Mouse (Mus musculus) T-helper 1 cell (primary cell): ENCODE data around the gene Mthfd1l.

Experiments used
- in situ Hi-C: fragments of 300-600 bp; cut with MboI, MseI; formaldehyde crosslinking; loops from one replicate; pipeline ENCODE4 v1.15.1; 2025; ENCODE audit warnings: high pct_unique_total_duplicates

Mthfd1l gene

DNA sequence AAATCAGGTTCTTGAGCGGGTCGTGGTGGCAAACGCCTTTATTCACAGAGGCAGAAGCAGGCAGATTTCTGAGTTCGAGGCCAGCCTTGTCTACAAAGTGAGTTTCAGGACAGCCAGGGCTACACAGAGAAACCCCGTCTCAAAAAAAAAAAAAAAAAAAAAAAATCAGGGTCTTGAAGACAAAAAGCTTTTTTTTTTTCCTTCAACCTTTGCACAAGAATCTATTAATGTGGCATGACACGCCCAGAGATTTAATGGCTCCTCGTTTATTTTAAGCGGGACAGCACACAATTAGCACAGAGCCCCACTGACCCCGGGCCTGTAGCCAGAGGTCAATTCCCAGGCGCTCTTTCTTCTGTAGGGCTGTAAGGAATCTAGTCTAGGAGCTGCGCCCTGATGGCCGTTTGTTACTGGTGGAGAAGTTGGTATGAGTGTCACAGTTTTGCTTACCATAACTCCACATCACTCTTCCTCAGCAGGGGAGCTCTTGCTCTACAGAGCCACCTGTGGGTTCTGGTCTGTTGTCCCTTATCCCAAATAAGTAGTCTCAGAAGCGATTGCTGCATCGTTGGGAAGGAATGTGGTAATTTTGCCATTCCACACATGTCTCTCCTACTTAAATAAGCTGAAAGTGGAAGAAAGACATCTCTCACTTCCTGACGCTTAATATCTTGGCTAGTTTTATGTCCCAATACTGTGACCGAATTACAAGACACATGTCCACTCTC lies 172.3 kb downstream of the Mthfd1l start:
- in situ Hi-C loops: no loop called here

GRCm38 (mm10) chr10:4146947-4147346 lies 174.0 kb downstream of the Mthfd1l start:
- in situ Hi-C loops: no loop called here

DNA sequence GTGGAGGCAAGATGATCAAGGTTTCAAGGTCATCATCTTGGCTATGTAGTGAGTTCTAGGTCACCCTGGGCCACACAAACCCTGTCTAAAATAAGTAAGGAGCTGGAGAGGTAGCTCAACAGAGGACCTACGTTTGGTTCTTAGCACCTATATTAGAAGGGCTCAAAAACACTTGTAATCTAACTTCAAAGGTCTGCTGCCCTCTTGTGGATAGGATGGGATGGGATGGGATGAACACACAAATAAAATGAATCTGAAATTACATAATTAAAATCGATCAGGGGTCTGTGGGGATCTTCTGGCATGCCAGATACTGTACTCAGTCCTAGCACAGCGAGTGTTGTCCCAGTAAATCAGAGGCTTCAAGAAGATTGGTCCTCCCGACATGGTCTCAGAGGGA lies 178.2 kb downstream of the Mthfd1l start:
- in situ Hi-C loops: no loop called here

DNA sequence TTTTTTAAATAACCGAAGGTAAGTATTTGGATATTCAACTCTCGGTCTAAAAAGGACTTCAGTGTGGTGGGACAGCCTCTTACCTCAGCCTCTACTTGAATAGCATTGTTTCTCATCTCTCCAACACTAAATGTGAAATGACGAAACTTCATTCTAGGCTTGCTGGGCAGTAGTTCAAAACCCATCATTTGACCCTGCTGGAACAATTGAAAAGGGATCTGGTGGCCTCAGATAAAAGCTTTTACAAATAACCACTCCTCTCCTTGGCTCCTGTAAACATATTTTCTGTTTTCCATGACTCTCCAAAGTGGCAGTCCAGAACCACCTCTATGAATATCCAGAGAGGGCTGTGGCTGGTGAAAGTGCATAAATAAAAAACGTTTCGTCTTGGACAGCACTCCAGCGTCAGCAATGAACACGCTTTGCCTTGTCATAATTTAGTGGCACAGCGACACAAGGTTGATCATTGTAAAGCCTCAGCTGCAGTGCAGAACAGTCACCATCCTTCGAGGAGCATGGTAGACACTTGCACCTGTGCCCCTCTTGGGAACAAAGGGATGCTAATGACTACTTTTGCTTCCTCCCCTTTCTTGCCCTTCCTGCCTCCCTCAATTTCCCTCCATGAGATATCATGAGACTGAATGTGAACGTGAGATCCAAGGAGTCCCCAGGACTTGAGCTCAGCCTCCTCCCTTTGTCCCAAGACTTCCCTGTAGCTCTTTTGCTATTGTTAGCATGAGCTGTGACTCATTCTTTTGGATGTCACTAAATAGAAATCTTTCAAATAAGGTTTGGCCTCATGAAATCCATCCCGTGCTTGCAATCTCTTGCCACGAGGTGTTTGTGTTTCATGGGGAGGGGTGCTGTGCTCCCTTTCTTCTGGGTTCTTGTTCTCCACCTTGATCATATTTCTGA lies 179.2 kb downstream of the Mthfd1l start:
- in situ Hi-C loops: no loop called here

DNA sequence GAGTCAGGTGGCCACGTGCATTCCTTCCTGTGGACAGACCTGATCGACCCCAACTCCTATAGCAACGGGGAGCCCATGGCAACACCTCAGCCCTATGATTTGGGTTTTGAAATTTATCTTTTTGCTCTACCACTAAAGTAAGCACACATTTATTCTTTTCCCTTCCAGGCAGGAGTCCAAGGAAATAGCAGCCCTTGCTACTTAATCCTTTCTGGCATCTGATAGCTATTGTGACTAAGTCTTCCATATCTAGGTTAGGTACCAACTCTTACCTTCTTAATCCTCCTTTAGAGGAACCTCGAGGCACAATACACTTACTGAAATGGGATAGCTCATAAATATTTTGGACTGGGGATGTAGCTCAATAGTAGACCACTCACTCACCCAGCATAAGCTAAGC lies 180.1 kb downstream of the Mthfd1l start:
- in situ Hi-C loops: no loop called here

- in situ Hi-C loops: no loop called here
Observed at GRCm38 (mm10) chr10:4154035-4154434, 181.1 kb downstream of the Mthfd1l start.

DNA sequence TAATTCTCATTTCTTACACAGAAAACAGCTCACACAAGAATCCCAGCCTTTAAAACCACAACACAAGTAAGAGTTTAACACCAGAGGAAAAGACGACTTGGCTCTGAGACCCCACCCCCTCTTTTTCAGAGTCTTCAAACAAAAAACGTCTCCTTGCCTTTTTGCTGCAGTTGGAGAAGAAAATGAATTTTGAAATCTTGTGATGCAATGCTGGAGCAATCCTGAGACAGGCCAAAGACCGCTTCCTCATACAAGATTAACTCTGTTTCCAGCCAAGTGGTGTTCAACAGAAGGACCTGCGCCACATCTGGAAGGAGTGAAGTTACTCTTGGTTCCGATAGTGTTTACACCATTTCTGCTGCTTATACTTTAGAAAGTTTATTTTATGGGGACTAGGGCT lies 182.6 kb downstream of the Mthfd1l start:
- in situ Hi-C loops: no loop called here

DNA sequence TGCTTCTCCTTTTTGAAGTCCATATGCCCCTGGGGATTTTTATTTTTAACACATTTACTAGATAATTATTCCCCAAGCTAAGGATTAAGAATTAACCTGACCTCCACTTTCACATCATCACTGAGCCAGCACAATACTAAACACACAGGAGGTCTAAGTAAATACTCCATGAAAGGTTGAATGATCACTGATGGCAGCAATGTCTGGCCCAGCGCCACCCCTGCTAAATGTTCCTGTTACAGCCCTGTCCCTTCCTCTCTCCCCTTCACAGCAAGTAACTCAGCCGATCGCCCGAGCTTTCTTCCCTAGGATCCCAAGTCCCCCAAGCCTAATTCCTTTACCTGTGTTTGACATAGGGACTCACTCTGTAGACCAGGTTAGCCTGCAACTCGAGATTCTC lies 185.6 kb downstream of the Mthfd1l start:
- in situ Hi-C loops: no loop called here

DNA sequence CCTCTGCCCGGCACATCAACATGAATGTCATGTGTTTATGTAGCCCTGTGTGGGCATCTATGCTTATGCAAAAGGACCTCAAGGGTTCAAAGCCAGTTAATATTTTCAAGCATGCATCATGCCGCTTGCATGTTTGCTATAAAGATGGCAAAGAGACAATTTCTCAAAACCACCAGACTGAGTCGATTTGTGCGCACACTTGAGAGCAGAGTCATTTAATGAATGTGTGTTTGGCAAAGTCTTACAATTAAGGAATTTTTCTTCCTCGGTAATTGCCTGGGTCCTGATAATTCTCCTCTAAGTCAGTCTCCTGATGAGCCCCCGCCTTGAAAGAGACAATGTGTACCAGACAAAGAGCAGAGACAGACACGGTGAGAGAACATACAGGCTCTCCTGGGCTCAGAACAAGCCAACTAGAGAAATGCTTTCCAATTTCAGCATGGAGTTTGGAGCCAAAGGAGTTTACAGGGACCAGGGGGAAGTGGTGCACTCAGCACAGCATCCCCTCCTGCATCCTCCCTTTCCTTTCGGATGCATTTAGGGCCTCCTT lies 186.7 kb downstream of the Mthfd1l start:
- in situ Hi-C loops: no loop called here

DNA sequence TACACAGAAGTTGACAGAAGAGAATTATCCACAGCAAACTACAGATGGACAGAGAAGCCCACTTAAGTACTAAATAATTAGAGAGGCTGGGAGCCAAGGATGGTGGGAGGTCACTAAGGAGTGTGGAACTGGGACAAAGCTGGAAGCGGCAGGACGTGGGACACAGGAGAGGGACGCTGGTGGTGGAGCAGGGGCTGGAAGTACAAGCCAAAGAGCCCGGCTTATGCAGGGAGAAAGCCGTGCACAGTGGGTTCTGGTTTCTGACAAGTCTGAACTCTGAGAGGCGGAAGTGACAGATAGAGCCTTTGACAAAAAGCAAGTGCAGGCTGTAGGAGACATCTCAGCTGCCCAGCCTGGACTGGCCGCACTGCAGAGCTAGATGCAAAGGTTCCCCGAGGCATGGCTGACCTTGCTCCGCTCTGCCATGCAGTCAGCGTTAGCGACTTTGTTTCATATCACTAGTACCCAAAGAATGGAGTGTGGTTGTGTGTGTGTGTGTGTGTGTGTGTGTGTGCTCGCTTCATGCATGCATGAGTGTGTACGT lies 187.4 kb downstream of the Mthfd1l start:
- in situ Hi-C loops: no loop called here

GRCm38 (mm10) chr10:4162049-4162448 lies 189.1 kb downstream of the Mthfd1l start:
- in situ Hi-C loops: no loop called here

DNA sequence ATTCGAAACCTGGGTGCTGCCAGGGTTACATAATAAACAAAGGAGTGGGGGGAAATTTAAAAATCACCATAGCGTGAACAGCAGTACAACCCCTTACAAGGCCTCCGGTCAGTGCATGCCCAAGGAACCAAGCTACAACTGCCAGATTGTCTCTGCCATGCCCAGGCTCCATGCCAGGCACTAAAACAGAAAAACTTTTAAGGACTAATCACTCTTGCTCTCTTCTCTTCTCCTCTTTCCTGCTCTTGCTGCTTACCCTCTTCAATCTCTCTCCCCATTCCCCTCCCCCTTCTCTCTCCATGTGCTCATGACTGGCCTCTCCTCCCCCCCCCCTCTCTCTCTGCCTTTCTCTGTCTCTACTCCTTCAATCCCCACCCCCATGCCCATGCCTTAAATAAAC lies 190.1 kb downstream of the Mthfd1l start:
- in situ Hi-C loops: no loop called here

DNA sequence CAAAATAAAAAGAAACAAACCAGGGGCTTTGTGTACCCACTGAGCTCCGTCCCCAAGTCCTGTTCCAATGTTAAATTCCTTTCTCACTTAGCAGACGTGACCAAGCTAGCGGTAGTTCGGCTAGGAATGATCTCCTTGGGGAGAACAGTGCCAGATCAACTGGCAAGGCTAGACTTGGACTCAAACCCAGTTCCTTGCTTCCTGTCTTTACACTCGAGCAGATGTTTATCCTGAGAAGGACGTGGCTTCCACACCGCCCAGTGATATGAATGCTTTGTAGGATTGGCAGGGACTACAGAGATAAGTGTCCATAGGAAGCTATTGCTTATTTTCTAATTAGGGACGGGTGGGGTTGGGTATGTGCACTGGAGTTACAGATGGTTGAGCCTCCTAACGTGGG lies 191.8 kb downstream of the Mthfd1l start:
- in situ Hi-C loops: no loop called here

DNA sequence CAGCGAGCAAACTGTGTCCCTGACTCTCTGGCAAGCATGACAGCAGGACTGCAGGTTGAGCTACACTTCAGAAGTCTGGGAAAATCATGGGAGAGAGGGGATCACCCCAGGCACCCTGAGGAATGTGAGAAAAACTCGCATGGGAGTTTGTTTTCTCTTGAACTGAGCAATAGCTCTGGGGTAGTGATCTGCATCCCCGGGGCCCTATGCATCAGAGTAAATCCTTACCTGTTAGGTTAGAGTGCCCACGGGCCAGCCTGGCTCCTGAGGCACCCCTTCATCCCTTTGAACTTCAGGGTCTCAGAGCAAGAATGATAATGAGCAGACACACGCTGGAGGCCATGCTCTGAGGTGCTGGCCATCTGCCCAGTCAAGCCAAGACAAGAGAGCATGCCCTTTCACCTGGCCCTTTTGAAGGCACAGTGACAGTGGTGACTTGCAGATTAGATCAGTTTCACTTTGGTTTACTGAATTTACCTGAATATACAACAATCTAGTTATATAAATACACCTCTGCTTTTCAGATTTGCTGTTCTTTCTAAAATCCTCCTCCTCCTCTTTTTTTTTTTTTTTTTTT lies 195.4 kb downstream of the Mthfd1l start:
- in situ Hi-C loops: no loop called here

GRCm38 (mm10) chr10:4174229-4174628 lies 201.3 kb downstream of the Mthfd1l start:
- in situ Hi-C loops: no loop called here

- in situ Hi-C loops: no loop called here
Observed at GRCm38 (mm10) chr10:4174717-4175116, 201.8 kb downstream of the Mthfd1l start.

GRCm38 (mm10) chr10:4177285-4177684 lies 204.4 kb downstream of the Mthfd1l start:
- in situ Hi-C loops: no loop called here

GRCm38 (mm10) chr10:4179049-4179790 lies 206.3 kb downstream of the Mthfd1l start:
- in situ Hi-C loops: no loop called here

DNA sequence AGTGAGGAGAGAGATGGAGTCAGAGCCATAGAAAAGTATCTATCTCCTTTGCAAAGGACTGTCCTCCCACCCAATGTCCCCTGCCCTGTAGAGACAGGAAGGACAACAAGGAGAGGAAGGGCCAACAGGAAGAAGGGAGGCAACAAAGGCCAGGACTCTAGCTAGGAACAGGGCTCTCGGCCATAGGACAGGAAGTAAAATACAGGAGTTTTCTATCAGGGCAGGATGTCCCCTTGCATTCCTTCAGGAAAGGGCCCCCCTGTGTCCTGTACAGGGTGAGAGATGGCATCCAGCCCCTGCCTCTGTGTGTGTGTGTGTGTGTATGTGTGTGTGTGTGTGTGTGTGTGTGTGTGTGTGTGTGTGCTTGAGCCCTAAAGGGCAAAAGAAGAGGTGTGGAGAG lies 209.0 kb downstream of the Mthfd1l start:
- in situ Hi-C loops: no loop called here

GRCm38 (mm10) chr10:4182406-4182805 lies 209.5 kb downstream of the Mthfd1l start:
- in situ Hi-C loops: no loop called here
